Mouse (Mus musculus): ENCODE data around the gene Gspt2. TPM values are rescaled to one million over a fixed set of nuclear protein-coding genes. Genes with fewer than 3 reads are reported as not detected.
"Not testable (repeated sequence)": the region's sequence is repeated elsewhere in the genome, so short reads cannot be mapped to it uniquely, and the experiment has no call there.

Gene Gspt2
- not detected in 2 replicates for polyA plus RNA-seq (2012; ENCODE audit: insufficient read depth, insufficient read length, low replicate concordance, missing spikeins)

DNA sequence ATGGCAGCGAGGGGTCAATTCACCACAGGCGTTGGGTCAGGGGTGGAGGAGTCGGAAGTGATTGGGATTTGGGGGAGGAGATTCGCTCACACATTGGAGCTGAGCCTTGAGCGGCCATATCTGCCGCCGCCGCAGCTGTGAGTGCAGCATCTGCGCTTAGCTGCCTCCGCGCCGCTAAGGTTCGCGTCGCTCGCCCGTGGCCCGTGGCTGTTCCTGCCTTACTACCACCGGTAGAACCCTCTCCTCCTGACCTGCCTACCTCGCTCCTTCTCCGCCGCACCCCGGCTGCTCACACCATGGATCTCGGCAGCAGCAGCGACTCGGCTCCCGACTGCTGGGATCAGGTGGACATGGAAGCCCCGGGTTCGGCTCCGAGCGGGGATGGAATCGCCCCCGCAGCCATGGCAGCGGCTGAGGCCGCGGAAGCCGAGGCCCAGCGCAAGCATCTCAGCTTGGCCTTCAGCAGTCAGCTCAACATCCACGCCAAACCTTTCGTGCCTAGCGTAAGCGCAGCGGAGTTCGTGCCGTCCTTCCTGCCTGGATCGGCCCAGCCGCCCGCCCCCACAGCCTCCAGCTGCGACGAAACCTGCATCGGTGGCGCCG is at the start of gene Gspt2:
Gspt2 (plus strand) TSS at position 109 of the 603 bp plus-strand sequence.
- WGBS: 14% methylated on average over 53 of the region's 53 CpGs
- H3K27ac ChIP-seq (ENCODE audit: insufficient read depth, low read depth, low read length): peak within 1 kb of the TSS; percentile 86
- TF ChIP-seq POLR2A (IDR thresholded peaks at IDR 0.05; ENCODE audit: insufficient read depth, low read depth, low read length) (peak; percentile 57; the same call in 1 of the 2 replicates), CTCF (IDR thresholded peaks at IDR 0.05; ENCODE audit: insufficient read depth, low read depth, low read length) (no peak)
- peak within 1 kb of the TSS; percentile 95 for H3K4me3 ChIP-seq (ENCODE audit: insufficient read depth, low read depth, low read length)
- no peaks in the 10 kb centered on the region for H3K4me1 ChIP-seq (ENCODE audit: control insufficient read depth, insufficient read depth, low read length)

DNA sequence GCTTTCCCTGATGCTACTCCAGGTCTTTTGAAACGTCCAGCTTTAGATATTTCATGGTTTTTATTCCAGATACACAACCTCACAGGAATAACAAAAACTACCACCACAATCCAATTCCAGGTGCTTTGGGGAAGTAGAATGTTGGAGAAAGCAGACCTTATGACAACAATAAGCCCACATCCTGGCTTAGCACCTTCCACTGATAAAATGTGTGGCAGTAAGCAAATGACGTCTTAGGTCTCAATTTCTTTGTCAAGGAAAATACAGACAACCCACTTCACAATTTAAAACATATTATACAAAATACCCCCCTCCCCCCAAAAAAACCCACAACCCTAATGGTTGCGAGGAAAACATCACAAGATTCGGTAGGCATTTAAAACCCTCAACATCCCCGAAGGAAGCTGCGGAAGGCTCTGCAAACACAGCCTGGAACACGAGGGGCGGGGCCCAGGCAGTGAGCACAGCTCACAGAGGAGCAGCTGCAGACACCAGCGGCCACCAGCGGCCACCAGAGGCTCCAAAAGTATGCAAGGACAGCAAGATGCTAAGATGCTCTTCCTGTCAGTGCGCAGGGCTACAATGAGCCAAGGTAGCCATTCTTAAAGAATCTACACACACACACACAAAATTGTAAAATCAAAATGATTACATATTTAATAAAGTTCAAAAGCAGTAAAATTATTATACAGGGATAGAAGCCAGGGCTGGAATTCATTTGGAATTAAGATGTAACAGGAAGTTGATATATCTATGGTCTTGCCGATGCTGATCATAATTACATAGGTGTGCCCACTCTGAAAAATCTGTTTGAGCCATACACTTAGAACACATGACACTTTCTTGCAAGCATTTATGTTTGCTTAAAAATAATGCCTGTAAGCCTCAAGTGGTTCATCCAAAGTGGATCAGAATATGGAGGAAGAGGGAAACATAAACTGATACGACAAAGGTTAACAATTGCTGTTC is 10.8 kb upstream of the Gspt2 start:
- peak overlapping the region; percentile 10; the same call in 1 of the 2 replicates for H3K4me3 ChIP-seq (ENCODE audit: insufficient read depth, low read depth, low read length)
- H3K4me1 ChIP-seq (ENCODE audit: control insufficient read depth, insufficient read depth, low read length): no peaks in the 10 kb centered on the region
- WGBS: 18% methylated on average over 13 of the region's 13 CpGs
- no peak overlapping the region for H3K27ac ChIP-seq (ENCODE audit: insufficient read depth, low read depth, low read length)
- TF ChIP-seq POLR2A (IDR thresholded peaks at IDR 0.05; ENCODE audit: insufficient read depth, low read depth, low read length): no peak
- TF ChIP-seq CTCF (IDR thresholded peaks at IDR 0.05; ENCODE audit: insufficient read depth, low read depth, low read length): peak; percentile 21; the same call in 1 of the 2 replicates

DNA sequence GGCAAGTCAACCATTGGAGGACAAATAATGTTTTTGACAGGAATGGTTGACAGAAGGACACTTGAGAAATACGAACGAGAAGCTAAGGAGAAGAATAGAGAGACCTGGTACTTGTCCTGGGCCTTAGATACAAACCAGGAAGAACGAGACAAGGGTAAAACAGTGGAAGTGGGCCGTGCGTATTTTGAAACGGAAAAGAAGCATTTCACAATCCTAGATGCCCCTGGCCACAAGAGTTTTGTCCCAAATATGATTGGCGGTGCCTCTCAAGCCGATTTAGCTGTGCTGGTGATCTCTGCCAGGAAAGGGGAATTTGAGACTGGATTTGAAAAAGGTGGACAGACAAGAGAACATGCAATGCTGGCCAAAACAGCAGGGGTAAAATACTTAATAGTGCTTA is 1.0 kb downstream of the Gspt2 start:
- Histone ChIP-seq H3K4me1 (ENCODE audit: control insufficient read depth, insufficient read depth, low read length) (no peaks in the 10 kb centered on the region), H3K27ac (ENCODE audit: insufficient read depth, low read depth, low read length) (no peak overlapping the region), H3K4me3 (ENCODE audit: insufficient read depth, low read depth, low read length) (peak overlapping the region; percentile 95)
- 25% methylated on average over 8 of the region's 8 CpGs for WGBS
- TF ChIP-seq CTCF (IDR thresholded peaks at IDR 0.05; ENCODE audit: insufficient read depth, low read depth, low read length): no peak
- no peak for TF ChIP-seq POLR2A (IDR thresholded peaks at IDR 0.05; ENCODE audit: insufficient read depth, low read depth, low read length)

DNA sequence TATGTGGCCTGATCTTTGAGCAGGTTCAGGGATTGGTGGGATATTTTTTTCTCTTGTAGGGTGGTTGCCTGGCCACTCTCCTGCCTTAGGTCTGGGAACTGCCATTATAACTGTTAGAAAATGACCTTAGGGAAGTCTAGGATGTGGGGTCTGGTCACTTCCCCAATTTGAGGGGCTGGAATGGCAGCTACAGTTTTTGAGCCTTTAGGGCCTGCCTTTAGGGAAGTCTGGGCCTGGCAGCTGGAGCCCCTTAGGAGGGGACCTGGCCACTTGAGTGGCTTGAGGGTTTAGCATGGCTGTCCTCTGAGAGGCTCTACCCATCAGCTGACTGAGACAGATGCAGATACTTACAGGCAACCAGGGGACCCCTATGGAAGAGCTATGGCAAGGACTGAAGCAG is 12.7 kb downstream of the Gspt2 start:
- Histone ChIP-seq H3K4me3 (ENCODE audit: insufficient read depth, low read depth, low read length) (no peak overlapping the region), H3K4me1 (ENCODE audit: control insufficient read depth, insufficient read depth, low read length) (no peaks in the 10 kb centered on the region), H3K27ac (ENCODE audit: insufficient read depth, low read depth, low read length) (no peak overlapping the region)
- TF ChIP-seq POLR2A (IDR thresholded peaks at IDR 0.05; ENCODE audit: insufficient read depth, low read depth, low read length) (no peak), CTCF (IDR thresholded peaks at IDR 0.05; ENCODE audit: insufficient read depth, low read depth, low read length) (no peak)

DNA sequence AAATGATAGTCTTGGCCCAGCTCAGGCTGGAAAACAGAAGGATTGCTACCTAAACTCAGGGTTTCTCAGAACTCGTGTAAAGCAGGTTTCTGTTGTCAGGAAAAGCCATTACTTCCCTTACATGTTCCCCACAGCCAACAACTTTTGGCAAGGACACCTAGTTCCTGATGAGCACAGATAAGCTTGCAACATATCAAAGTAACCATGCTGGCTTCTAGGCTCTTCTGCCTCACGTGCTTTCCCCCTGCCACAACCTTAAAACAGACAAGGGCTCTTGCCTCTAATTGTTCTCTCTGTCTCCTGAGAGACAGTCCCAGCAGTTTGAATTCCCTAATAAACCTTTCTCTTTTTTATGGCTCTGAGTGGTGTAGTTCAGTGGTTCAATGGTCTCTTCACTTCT is 21.9 kb downstream of the Gspt2 start:
- H3K4me3 ChIP-seq (ENCODE audit: insufficient read depth, low read depth, low read length): no peak overlapping the region
- 60% methylated on average over 2 of the region's 2 CpGs for WGBS

DNA sequence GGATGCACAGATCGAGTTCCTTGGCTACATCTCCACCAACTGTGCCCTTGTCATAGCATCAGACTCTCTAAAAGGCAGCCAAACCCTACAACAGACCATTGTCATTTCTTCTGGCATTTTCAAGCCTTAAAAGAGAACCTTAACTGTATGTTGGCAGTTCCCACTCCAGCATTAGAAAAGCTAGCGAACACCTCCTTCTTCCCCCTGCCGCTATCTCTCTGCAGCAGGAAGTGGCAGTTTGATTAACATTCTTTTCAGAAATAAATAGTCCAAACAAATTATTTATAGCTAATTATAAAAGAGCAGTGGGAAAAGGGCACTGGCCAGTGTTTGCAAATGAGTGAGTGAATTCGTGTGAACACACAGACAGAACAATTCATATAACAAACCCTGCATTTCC is 34.9 kb downstream of the Gspt2 start:
- WGBS: 47% methylated on average over 4 of the region's 4 CpGs
- Histone ChIP-seq H3K4me3 (ENCODE audit: insufficient read depth, low read depth, low read length) (no peak overlapping the region), H3K4me1 (ENCODE audit: control insufficient read depth, insufficient read depth, low read length) (no peaks in the 10 kb centered on the region), H3K27ac (ENCODE audit: insufficient read depth, low read depth, low read length) (no peak overlapping the region)
- TF ChIP-seq CTCF (IDR thresholded peaks at IDR 0.05; ENCODE audit: insufficient read depth, low read depth, low read length): no peak
- no peak for TF ChIP-seq POLR2A (IDR thresholded peaks at IDR 0.05; ENCODE audit: insufficient read depth, low read depth, low read length)

More for the DNA sequence above, 21.9 kb downstream of the Gspt2 start:
- no peak overlapping the region for H3K27ac ChIP-seq (ENCODE audit: insufficient read depth, low read depth, low read length)
- no peaks in the 10 kb centered on the region for H3K4me1 ChIP-seq (ENCODE audit: control insufficient read depth, insufficient read depth, low read length)
- no peak for TF ChIP-seq CTCF (IDR thresholded peaks at IDR 0.05; ENCODE audit: insufficient read depth, low read depth, low read length)
- TF ChIP-seq POLR2A (IDR thresholded peaks at IDR 0.05; ENCODE audit: insufficient read depth, low read depth, low read length): no peak

DNA sequence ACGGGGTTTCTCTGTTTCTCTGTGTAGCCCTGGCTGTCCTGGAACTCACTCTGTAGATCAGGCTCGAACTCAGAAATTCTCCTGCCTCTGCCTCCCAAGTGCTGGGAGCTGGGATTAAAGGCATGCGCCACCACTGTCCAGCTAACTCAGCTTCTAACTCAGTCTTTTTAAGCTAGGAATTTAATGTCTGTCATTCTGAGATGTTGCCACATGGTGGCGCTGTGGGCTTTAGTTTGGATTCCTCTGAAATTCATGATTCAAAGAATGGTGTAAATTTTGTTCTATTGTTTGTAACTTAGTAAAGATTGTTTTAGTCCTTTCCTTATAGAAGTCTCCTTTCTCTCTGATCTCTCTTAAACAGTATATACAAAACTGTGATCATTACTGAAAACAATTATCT is 39.1 kb downstream of the Gspt2 start:
- H3K4me1 ChIP-seq (ENCODE audit: control insufficient read depth, insufficient read depth, low read length): no peaks in the 10 kb centered on the region
- TF ChIP-seq CTCF (IDR thresholded peaks at IDR 0.05; ENCODE audit: insufficient read depth, low read depth, low read length): no peak
- TF ChIP-seq POLR2A (IDR thresholded peaks at IDR 0.05; ENCODE audit: insufficient read depth, low read depth, low read length): no peak
- no peak overlapping the region for H3K4me3 ChIP-seq (ENCODE audit: insufficient read depth, low read depth, low read length)
- H3K27ac ChIP-seq (ENCODE audit: insufficient read depth, low read depth, low read length): no peak overlapping the region
- WGBS: 35% methylated on average over 4 of the region's 4 CpGs

DNA sequence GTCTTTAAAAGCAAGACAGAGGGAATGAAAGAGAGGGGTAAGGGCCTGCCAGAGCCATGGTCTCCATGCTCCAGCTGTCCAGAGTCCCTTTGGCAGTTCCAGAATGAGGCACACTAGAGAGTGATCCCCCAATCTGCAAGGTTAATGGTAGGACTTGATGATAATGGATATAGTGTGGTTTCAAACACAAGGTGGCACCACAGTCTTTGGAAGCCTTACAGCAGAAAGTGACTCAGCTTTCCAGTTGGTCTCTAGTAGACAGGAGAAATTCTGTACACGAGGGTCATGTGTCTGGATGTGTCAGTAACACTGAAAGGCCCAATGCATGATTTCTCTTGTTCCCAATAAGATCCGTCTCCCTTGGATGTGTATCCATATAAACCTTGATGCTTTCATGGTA is 45.7 kb downstream of the Gspt2 start:
- not testable (repeated sequence) for H3K27ac ChIP-seq (ENCODE audit: insufficient read depth, low read depth, low read length); H3K4me3 ChIP-seq (ENCODE audit: insufficient read depth, low read depth, low read length); H3K4me1 ChIP-seq (ENCODE audit: control insufficient read depth, insufficient read depth, low read length)
- WGBS: no CpG with 5 or more reads among the region's 2 CpGs

DNA sequence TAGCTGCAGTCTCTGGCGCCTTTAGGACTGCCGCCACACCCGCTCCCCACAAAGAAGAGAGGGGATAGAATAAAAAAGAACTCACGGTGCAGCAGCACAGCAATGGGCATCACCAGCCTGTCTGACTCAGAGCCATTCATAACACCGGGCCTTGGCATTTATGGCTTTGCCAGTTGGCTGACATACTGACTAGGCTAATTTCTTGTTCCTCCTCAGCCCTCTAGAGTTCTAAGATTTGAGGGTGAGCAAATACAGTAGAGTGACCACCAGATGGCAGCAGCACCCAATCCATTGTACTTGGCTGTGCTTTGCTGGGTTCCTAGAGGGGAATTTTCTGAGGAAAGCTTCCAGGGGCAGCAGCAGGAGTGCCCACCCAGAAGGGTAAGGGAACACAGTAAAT is 53.7 kb downstream of the Gspt2 start:
- H3K4me1 ChIP-seq (ENCODE audit: control insufficient read depth, insufficient read depth, low read length); H3K4me3 ChIP-seq (ENCODE audit: insufficient read depth, low read depth, low read length); H3K27ac ChIP-seq (ENCODE audit: insufficient read depth, low read depth, low read length): not testable (repeated sequence)
- 71% methylated on average over 5 of the region's 5 CpGs for WGBS

Other genes with a start within 250 kb of the Gspt2 start
- gene Maged1, start 93.9 kb upstream of the Gspt2 start, polyA plus RNA-seq (2012; ENCODE audit: insufficient read depth, insufficient read length, low replicate concordance, missing spikeins): 127 and 296 TPM in 2 replicates
- gene Zxdb, start 88.5 kb downstream of the Gspt2 start, polyA plus RNA-seq (2012; ENCODE audit: insufficient read depth, insufficient read length, low replicate concordance, missing spikeins): not detected in 2 replicates

Measured in olfactory bulb, adult 2 months (tissue).